Mouse (Mus musculus): ENCODE measurements at regions not wholly inside any gene's neighbourhood (a gene's known extent, or its start where the extent isn't known, plus 50 kb on each side); places are given as distances from the start of the nearest gene placed in this dataset.

DNA sequence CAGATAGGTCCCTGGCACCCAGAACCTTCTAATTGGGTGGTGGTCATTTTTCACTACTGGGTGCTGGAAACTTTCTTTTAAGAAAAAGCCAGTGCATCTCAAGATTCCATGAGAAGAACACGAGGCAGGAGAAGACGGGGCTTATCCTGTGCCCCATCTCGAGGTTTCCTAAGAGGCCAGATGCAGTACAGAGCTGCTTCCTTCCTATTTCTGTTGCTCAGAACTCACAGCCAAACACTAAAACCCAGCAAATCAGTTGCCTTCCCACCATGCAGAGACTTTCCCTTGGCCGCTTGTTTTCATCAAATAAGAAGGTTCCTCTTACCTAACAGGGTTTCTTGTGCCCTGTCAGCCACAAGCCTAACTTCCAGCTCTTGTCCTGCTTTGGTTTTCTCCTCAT lies 84.7 kb upstream of the Bmp2k start (continued):
- TF ChIP-seq ZNF384 (IDR thresholded peaks at IDR 0.05; ENCODE audit: low read depth, low read length), result no peak

DNA sequence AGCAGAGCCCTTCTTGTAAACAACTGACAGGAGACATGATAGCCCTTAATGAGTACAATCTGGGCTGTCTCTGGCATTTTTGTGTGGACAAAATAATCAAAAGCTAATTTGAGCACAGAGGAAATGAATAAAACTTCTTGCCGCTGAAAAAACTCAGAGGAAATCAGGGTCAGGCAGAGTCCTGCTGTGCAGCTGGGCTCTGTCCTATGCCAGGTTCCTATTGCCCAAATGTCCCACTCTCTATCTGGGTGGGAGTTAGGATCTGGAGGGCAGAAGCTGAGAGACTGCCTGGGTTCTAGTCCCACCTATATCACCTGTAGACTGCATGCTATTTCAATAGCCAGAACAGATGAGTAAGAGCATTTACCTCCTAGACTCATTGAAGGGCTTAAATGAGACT lies 83.8 kb upstream of the Bmp2k start:
- DNase-seq (ENCODE audit: low read depth, low spot score), result no peak
- TF ChIP-seq ZMIZ1 (IDR thresholded peaks at IDR 0.05; ENCODE audit: low read depth, low read length), result no peak
- TF ChIP-seq CHD1 (IDR thresholded peaks at IDR 0.05; ENCODE audit: low read depth, low read length), result no peak
- TF ChIP-seq EP300 (IDR thresholded peaks at IDR 0.05; ENCODE audit: low read depth in 1 of 2, low read length in 2 of 2), result no peak
- no peak for TF ChIP-seq RAD21 (IDR thresholded peaks at IDR 0.05; ENCODE audit: low read depth, low read length)
- no peak for TF ChIP-seq MYC (IDR thresholded peaks at IDR 0.05; ENCODE audit: low read depth, low read length)
- no peak for TF ChIP-seq GABPA (IDR thresholded peaks at IDR 0.05; ENCODE audit: low read depth, low read length)
- TF ChIP-seq NRF1 (IDR thresholded peaks at IDR 0.05; ENCODE audit: insufficient read depth, low read depth, low read length, poor library complexity, severe bottlenecking), result no peak
- no peak for TF ChIP-seq MEF2A (IDR thresholded peaks at IDR 0.05; ENCODE audit: extremely low read depth, insufficient replicate concordance, low read depth, low read length, poor library complexity, severe bottlenecking)
- TF ChIP-seq ETS1 (IDR thresholded peaks at IDR 0.05; ENCODE audit: low read depth, low read length), result no peak
- H3K4me3 ChIP-seq (ENCODE audit: control insufficient read depth in 1 of 2, insufficient read depth in 1 of 2, low read depth in 2 of 2, low read length in 2 of 2), result no peak overlapping the region
- H3K9ac ChIP-seq (ENCODE audit: control insufficient read depth, low read depth, low read length, poor library complexity, severe bottlenecking), result no peak overlapping the region
- peaks cover 21 to 57% of the 10 kb centered on the region in 2 experiments for H3K4me1 ChIP-seq (ENCODE audit: control insufficient read depth in 1 of 2, insufficient read depth in 2 of 2, low read length in 2 of 2)
- peaks cover 0 to 66% of the 10 kb centered on the region in 2 experiments; a peak in 2 of 4 replicates for H3K36me3 ChIP-seq (ENCODE audit: control insufficient read depth in 1 of 2, insufficient read depth in 2 of 2, low read length in 2 of 2)
- no peaks in the 10 kb centered on the region for H3K9me3 ChIP-seq (replicated peaks; ENCODE audit: insufficient read depth, low read length)
- peak overlapping the region; percentile 44 for H3K27ac ChIP-seq (ENCODE audit: control insufficient read depth, low read depth, low read length)
- H3K79me2 ChIP-seq (ENCODE audit: control insufficient read depth, insufficient read depth, low read length, poor library complexity), result no peaks in the 10 kb centered on the region; the same call in 1 of the 2 replicates
- no peaks in the 10 kb centered on the region for H3K27me3 ChIP-seq (ENCODE audit: control insufficient read depth in 1 of 2, insufficient read depth in 2 of 2, low read length in 2 of 2)

- Histone ChIP-seq H3K27me3 (ENCODE audit: control insufficient read depth in 1 of 2, insufficient read depth in 2 of 2, low read length in 2 of 2) (no peaks in the 10 kb centered on the region), H3K4me3 (ENCODE audit: control insufficient read depth in 1 of 2, insufficient read depth in 1 of 2, low read depth in 2 of 2, low read length in 2 of 2) (no peak overlapping the region), H3K9ac (ENCODE audit: control insufficient read depth, low read depth, low read length, poor library complexity, severe bottlenecking) (no peak overlapping the region), H3K4me1 (ENCODE audit: control insufficient read depth in 1 of 2, insufficient read depth in 2 of 2, low read length in 2 of 2) (peaks cover 28 to 55% of the 10 kb centered on the region in 2 experiments), H3K79me2 (ENCODE audit: control insufficient read depth, insufficient read depth, low read length, poor library complexity) (no peaks in the 10 kb centered on the region; the same call in 1 of the 2 replicates), H3K36me3 (ENCODE audit: control insufficient read depth in 1 of 2, insufficient read depth in 2 of 2, low read length in 2 of 2) (peaks cover 0 to 67% of the 10 kb centered on the region in 2 experiments; a peak in 2 of 4 replicates), H3K27ac (ENCODE audit: control insufficient read depth, low read depth, low read length) (peak overlapping the region; percentile 53), H3K9me3 (replicated peaks; ENCODE audit: insufficient read depth, low read length) (no peaks in the 10 kb centered on the region)
- DNase-seq (ENCODE audit: low read depth, low spot score), result peak; percentile 79
- no peak for TF ChIP-seq TBP (IDR thresholded peaks at IDR 0.05; ENCODE audit: low read depth, low read length)
- peak; percentile 82 for TF ChIP-seq GATA1 (IDR thresholded peaks at IDR 0.05; ENCODE audit: low read depth, low read length)
- no peak for TF ChIP-seq POLR2AphosphoS2 (IDR thresholded peaks at IDR 0.05; ENCODE audit: low read length)
- TF ChIP-seq TAL1 (IDR thresholded peaks at IDR 0.05; ENCODE audit: low read length), result no peak
- TF ChIP-seq SIN3A (IDR thresholded peaks at IDR 0.05; ENCODE audit: low read length), result peak; percentile 43; the same call in 1 of the 2 replicates
- TF ChIP-seq MXI1 (IDR thresholded peaks at IDR 0.05; ENCODE audit: low read depth, low read length), result peak; percentile 35; the same call in 1 of the 2 replicates
- TF ChIP-seq POLR2AphosphoS5 (IDR thresholded peaks at IDR 0.05; ENCODE audit: borderline replicate concordance, low read depth, low read length), result no peak
- 0 out of 2 replicates have a peak, but pooled peaks have one; percentile 10 for TF ChIP-seq RCOR1 (IDR thresholded peaks at IDR 0.05; ENCODE audit: low read depth, low read length)
- TF ChIP-seq RAD21 (IDR thresholded peaks at IDR 0.05; ENCODE audit: low read depth, low read length), result no peak
- TF ChIP-seq TCF12 (IDR thresholded peaks at IDR 0.05; ENCODE audit: low read depth, low read length), result 0 out of 2 replicates have a peak, but pooled peaks have one; percentile 35
- TF ChIP-seq EP300 (IDR thresholded peaks at IDR 0.05; ENCODE audit: low read depth in 1 of 2, low read length in 2 of 2), result peak; percentile 42 to 62
These were observed 82.6 kb upstream of the Bmp2k start for GRCm38 (mm10) chr5:96914696-96915404.
